Mouse (Mus musculus) layer of hippocampus, adult 18-20 months (tissue): Measurements from ENCODE around the gene Celsr1. TPM values are rescaled to one million over a fixed set of nuclear protein-coding genes. Genes with fewer than 3 reads are reported as not detected.

ENCODE experiments used
- DNase-seq, 2 experiments: peaks; one replicate each; pipeline ENCODE4 v3.0.0; 2022; ENCODE audit warnings: low spot score in 2 of 2
- total RNA-seq, 2 experiments: library from RNA; stranded (reverse); gene quantifications; 2 replicates each; pipeline ENCODE4 v1.2.3; 2021

Celsr1 gene
- total RNA-seq, 2 experiments from 2014 or later, result 5.6 to 6.3 TPM

- DNase-seq, result no peak
Measured at GRCm38 (mm10) chr15:85996031-85996765, 37.4 kb downstream of the Celsr1 start.

- no peak for DNase-seq
Measured at GRCm38 (mm10) chr15:85994906-85995608, 38.5 kb downstream of the Celsr1 start.

GRCm38 (mm10) chr15:85993931-85994583, 39.5 kb downstream of the Celsr1 start:
- DNase-seq, result peak; percentile 36 to 61

GRCm38 (mm10) chr15:85993386-85993785, 40.2 kb downstream of the Celsr1 start:
- DNase-seq, result no peak

GRCm38 (mm10) chr15:85992125-85992495, 41.5 kb downstream of the Celsr1 start:
- no peak for DNase-seq

- peak in 1 of 2 experiments; percentile 55 for DNase-seq
Measured at GRCm38 (mm10) chr15:85991453-85992124, 42.0 kb downstream of the Celsr1 start.

GRCm38 (mm10) chr15:85990696-85991443, 42.7 kb downstream of the Celsr1 start:
- DNase-seq, result peak in 1 of 2 experiments; percentile 19

GRCm38 (mm10) chr15:85987896-85988295, 45.7 kb downstream of the Celsr1 start:
- no peak for DNase-seq

GRCm38 (mm10) chr15:85986170-85986569, 47.4 kb downstream of the Celsr1 start:
- DNase-seq, result no peak

GRCm38 (mm10) chr15:85985601-85986000, 48.0 kb downstream of the Celsr1 start:
- DNase-seq, result no peak

- no peak for DNase-seq
Measured at GRCm38 (mm10) chr15:85983131-85983530, 50.4 kb downstream of the Celsr1 start.

- no peak for DNase-seq
Measured at GRCm38 (mm10) chr15:85982416-85982775, 51.2 kb downstream of the Celsr1 start.

- DNase-seq, result no peak
Measured at GRCm38 (mm10) chr15:85981768-85982415, 51.7 kb downstream of the Celsr1 start.

GRCm38 (mm10) chr15:85977086-85977485, 56.5 kb downstream of the Celsr1 start:
- no peak for DNase-seq

GRCm38 (mm10) chr15:85975746-85976145, 57.8 kb downstream of the Celsr1 start:
- no peak for DNase-seq

GRCm38 (mm10) chr15:85971596-85971995, 62.0 kb downstream of the Celsr1 start:
- DNase-seq, result no peak

GRCm38 (mm10) chr15:85970441-85970840, 63.1 kb downstream of the Celsr1 start:
- DNase-seq, result no peak

GRCm38 (mm10) chr15:85969707-85970153, 63.8 kb downstream of the Celsr1 start:
- no peak for DNase-seq

GRCm38 (mm10) chr15:85969291-85969690, 64.3 kb downstream of the Celsr1 start:
- DNase-seq, result no peak

- no peak for DNase-seq
Measured at GRCm38 (mm10) chr15:85966032-85966431, 67.5 kb downstream of the Celsr1 start.
